Mouse (Mus musculus) limb, embryonic 11.5 days (tissue): ENCODE measurements around the gene Gjc2. TPM values are rescaled to one million over a fixed set of nuclear protein-coding genes. Genes with fewer than 3 reads are reported as not detected.
"Not testable (repeated sequence)": the region's sequence is repeated elsewhere in the genome, so short reads cannot be mapped to it uniquely, and the experiment has no call there.

Experiments used
- ATAC-seq: fragments of 200-750 bp; cut with Nextera tagmentation; 2 replicates; pipeline ENCODE4 v1.8.0; 2017; ENCODE audit warnings: low read depth; ENCODE audit not compliant: insufficient number of reproducible peaks, low FRiP score, low TSS enrichment
- DNase-seq: peaks from one replicate; pipeline ENCODE4 v3.0.0-alpha.2; 2015; ENCODE audit warnings: low spot score
- H3K27ac ChIP-seq: fragments of 300-500 bp; sonication (generic); replicated peaks from 2 replicates; pipeline ENCODE4 v1.5.1; 2014; ENCODE audit warnings: low read depth, mild to moderate bottlenecking, low read length
- H3K27me3 ChIP-seq: fragments of 300-500 bp; sonication (generic); 2 replicates; pipeline ENCODE4 v1.6.1; 2014; ENCODE audit warnings: mild to moderate bottlenecking, low read length, mixed read lengths; ENCODE audit not compliant: control insufficient read depth, insufficient read depth
- H3K36me3 ChIP-seq: fragments of 300-500 bp; sonication (generic); 2 replicates; pipeline ENCODE4 v1.6.1; 2014; ENCODE audit warnings: mild to moderate bottlenecking, low read length, moderate library complexity, mixed read lengths; ENCODE audit not compliant: control insufficient read depth, insufficient read depth
- H3K4me1 ChIP-seq: fragments of 300-500 bp; sonication (generic); 2 replicates; pipeline ENCODE4 v1.6.1; 2014; ENCODE audit warnings: low read length, mixed read lengths; ENCODE audit not compliant: control insufficient read depth, insufficient read depth
- H3K4me2 ChIP-seq: fragments of 300-500 bp; sonication (generic); 2 replicates; pipeline ENCODE4 v1.6.1; 2014; ENCODE audit warnings: low read depth, mild to moderate bottlenecking, moderate library complexity; ENCODE audit not compliant: severe bottlenecking
- H3K4me3 ChIP-seq: fragments of 300-500 bp; sonication (generic); 2 replicates; pipeline ENCODE4 v1.5.1; 2014; ENCODE audit warnings: low read depth, low read length
- H3K9ac ChIP-seq: fragments of 300-500 bp; sonication (generic); 2 replicates; pipeline ENCODE4 v1.6.1; 2014; ENCODE audit warnings: mild to moderate bottlenecking, low read length
- H3K9me3 ChIP-seq: fragments of 300-500 bp; sonication (generic); 2 replicates; pipeline ENCODE4 v1.6.1; 2016; ENCODE audit warnings: low read length; ENCODE audit not compliant: control insufficient read depth
- WGBS: fragments of 180-500 bp; shearing (Covaris S2); extraction: QIAGEN DNeasy Blood & Tissue Kit; methylation state at CpG from one replicate; pipeline ENCODE4 v1.1.7; 2014; 5-methylcytosine and 5-hydroxymethylcytosine counted together
- polyA plus RNA-seq: library from polyadenylated mRNA; unstranded; fragments of >200 nt; fragmentation: Nextera tagmentation; extraction: Ambion mirVana; gene quantifications from 2 replicates; pipeline ENCODE4 v1.2.1, GENCODE M21; 2014

Gjc2 gene
- polyA plus RNA-seq, 1 experiment from 2014 or later = 0.15 TPM

GRCm38 (mm10) chr11:59212320-59212719 is 29.3 kb upstream of the Gjc2 start:
- H3K4me3 ChIP-seq, H3K27ac ChIP-seq, ATAC-seq, H3K27me3 ChIP-seq, DNase-seq, H3K9ac ChIP-seq, H3K4me1 ChIP-seq, H3K9me3 ChIP-seq, H3K4me2 ChIP-seq: not testable (repeated sequence)
- 87% methylated on average over 12 of the region's 12 CpGs for WGBS
- peaks cover 10% of the 10 kb centered on the region; the same call in 1 of the 2 replicates for H3K36me3 ChIP-seq

- H3K4me3 ChIP-seq, DNase-seq, H3K9ac ChIP-seq, H3K4me2 ChIP-seq, ATAC-seq, H3K9me3 ChIP-seq, H3K27me3 ChIP-seq, H3K4me1 ChIP-seq, H3K27ac ChIP-seq: not testable (repeated sequence)
- 96% methylated on average over 9 of the region's 9 CpGs for WGBS
- peaks cover 10% of the 10 kb centered on the region; the same call in 1 of the 2 replicates for H3K36me3 ChIP-seq
Observed at GRCm38 (mm10) chr11:59211561-59211960, 28.5 kb upstream of the Gjc2 start.

GRCm38 (mm10) chr11:59210020-59210419 is 27.0 kb upstream of the Gjc2 start:
- Histone ChIP-seq H3K27me3 (no peaks in the 10 kb centered on the region), H3K4me1 (peaks cover 8% of the 10 kb centered on the region; the same call in 1 of the 2 replicates), H3K9me3 (no peaks in the 10 kb centered on the region), H3K4me2 (no peak overlapping the region), H3K27ac (no peak overlapping the region), H3K36me3 (peaks cover 16% of the 10 kb centered on the region), H3K9ac (no peak overlapping the region), H3K4me3 (no peak overlapping the region)
- WGBS = 93% methylated on average over 4 of the region's 4 CpGs
- ATAC-seq = no peak
- no peak for DNase-seq

- 88% methylated on average over 5 of the region's 5 CpGs for WGBS
- no peaks in the 10 kb centered on the region for H3K9me3 ChIP-seq
- H3K36me3 ChIP-seq = peaks cover 16% of the 10 kb centered on the region
- H3K4me2 ChIP-seq = peak overlapping the region; percentile 84; the same call in 1 of the 2 replicates
- DNase-seq (no peak), ATAC-seq (no peak)
- H3K9ac ChIP-seq = no peak overlapping the region
- no peak overlapping the region for H3K27ac ChIP-seq
- no peaks in the 10 kb centered on the region for H3K27me3 ChIP-seq
- H3K4me3 ChIP-seq = no peak overlapping the region; the same call in 1 of the 2 replicates
- H3K4me1 ChIP-seq = peaks cover 8% of the 10 kb centered on the region; the same call in 1 of the 2 replicates
Observed at GRCm38 (mm10) chr11:59209580-59209979, 26.6 kb upstream of the Gjc2 start.

- 14% methylated on average over 18 of the region's 18 CpGs for WGBS
- H3K9ac ChIP-seq = peak overlapping the region; percentile 87
- H3K4me3 ChIP-seq = peak overlapping the region; percentile 90
- H3K27me3 ChIP-seq = no peaks in the 10 kb centered on the region
- H3K27ac ChIP-seq = peak overlapping the region; percentile 42; the same call in 1 of the 2 replicates
- peaks cover 8% of the 10 kb centered on the region; the same call in 1 of the 2 replicates for H3K4me1 ChIP-seq
- DNase-seq (peak; percentile 78), ATAC-seq (peak; percentile 45)
- peaks cover 20% of the 10 kb centered on the region for H3K36me3 ChIP-seq
- H3K9me3 ChIP-seq = no peaks in the 10 kb centered on the region
- peak overlapping the region; percentile 84 for H3K4me2 ChIP-seq
Observed at GRCm38 (mm10) chr11:59209003-59209441, 26.0 kb upstream of the Gjc2 start.

- DNase-seq = peak; percentile 96
- no peaks in the 10 kb centered on the region for H3K9me3 ChIP-seq
- ATAC-seq = peak; percentile 81
- peak within 1 kb of the TSS; percentile 90 for H3K4me3 ChIP-seq
- H3K9ac ChIP-seq = peak within 1 kb of the TSS; percentile 87
- H3K4me2 ChIP-seq = peak within 1 kb of the TSS; percentile 84
- H3K4me1 ChIP-seq = peaks cover 8% of the 10 kb centered on the region; the same call in 1 of the 2 replicates
- under 1% methylated on average over 67 of the region's 67 CpGs for WGBS
- H3K27ac ChIP-seq = peak within 1 kb of the TSS; percentile 84
- no peaks in the 10 kb centered on the region for H3K27me3 ChIP-seq
- peaks cover 20% of the 10 kb centered on the region for H3K36me3 ChIP-seq
Observed at GRCm38 (mm10) chr11:59208153-59208831, 25.3 kb upstream of the Gjc2 start, which contains the start of gene 2310033P09Rik. Gene 2310033P09Rik, plus strand, starts transcription at chr11:59208321.

GRCm38 (mm10) chr11:59202081-59202995 is 19.3 kb upstream of the Gjc2 start, which contains the start of gene Mrpl55:
Gene Mrpl55, plus strand, starts transcription at chr11:59202486.
- Histone ChIP-seq H3K9me3 (no peaks in the 10 kb centered on the region), H3K9ac (peak within 1 kb of the TSS; percentile 75), H3K4me2 (peak within 1 kb of the TSS; percentile 88), H3K4me3 (peak within 1 kb of the TSS; percentile 87), H3K36me3 (peaks cover 9% of the 10 kb centered on the region), H3K27me3 (no peaks in the 10 kb centered on the region), H3K4me1 (peaks cover 12% of the 10 kb centered on the region; the same call in 1 of the 2 replicates), H3K27ac (no peak within 1 kb of the TSS)
- DNase-seq (peak; percentile 96), ATAC-seq (peak; percentile 91)
- WGBS = under 1% methylated on average over 63 of the region's 63 CpGs
